Mouse (Mus musculus) kidney, postnatal 0 days (tissue): ENCODE results near the gene Tbrg4. TPM values are rescaled to one million over a fixed set of nuclear protein-coding genes. Genes with fewer than 3 reads are reported as not detected.
A peak's percentile ranks its signal among the peaks of the same experiment; 100 is the strongest.

Experiments
- ATAC-seq: fragments of 200-750 bp; cut with Nextera tagmentation; replicated peaks from 2 replicates; pipeline ENCODE4 v1.8.0; 2017; ENCODE audit warnings: low read depth, moderate number of reproducible peaks, moderate TSS enrichment, moderate library complexity; ENCODE audit not compliant: low FRiP score
- DNase-seq: peaks from one replicate; pipeline ENCODE4 v3.0.0-alpha.2; 2016; ENCODE audit warnings: low spot score
- H3K27ac ChIP-seq: fragments of 300-500 bp; sonication (generic); 2 replicates; pipeline ENCODE4 v1.5.1; 2014; ENCODE audit warnings: mild to moderate bottlenecking
- H3K27me3 ChIP-seq: fragments of 300-500 bp; sonication (generic); 2 replicates; pipeline ENCODE4 v1.6.1; 2014; ENCODE audit warnings: low read length, mixed read lengths; ENCODE audit not compliant: insufficient read depth
- H3K36me3 ChIP-seq: fragments of 300-500 bp; sonication (generic); 2 replicates; pipeline ENCODE4 v1.6.1; 2014; ENCODE audit warnings: low read length, mixed read lengths; ENCODE audit not compliant: insufficient read depth
- H3K4me1 ChIP-seq: fragments of 300-500 bp; sonication (generic); replicated peaks from 2 replicates; pipeline ENCODE4 v1.6.1; 2014; ENCODE audit warnings: antibody characterized with exemption, low read length, mixed read lengths; ENCODE audit not compliant: insufficient read depth
- H3K4me2 ChIP-seq: fragments of 300-500 bp; sonication (generic); 2 replicates; pipeline ENCODE4 v1.6.1; 2014; ENCODE audit warnings: mild to moderate bottlenecking, low read length, moderate library complexity, mixed read lengths
- H3K4me3 ChIP-seq: fragments of 300-500 bp; sonication (generic); replicated peaks from 2 replicates; pipeline ENCODE4 v1.5.1; 2014; ENCODE audit warnings: low read depth, low read length
- H3K9ac ChIP-seq: fragments of 300-500 bp; sonication (generic); 2 replicates; pipeline ENCODE4 v1.6.1; 2014; ENCODE audit warnings: low read depth, low read length
- H3K9me3 ChIP-seq: fragments of 300-500 bp; sonication (generic); replicated peaks from 2 replicates; pipeline ENCODE4 v1.6.1; 2016; ENCODE audit warnings: low read length, inconsistent platforms, mixed read lengths
- CTCF ChIP-seq: IDR thresholded peaks from 2 replicates; pipeline ENCODE4 v1.5.1; 2016; ENCODE audit warnings: antibody characterized with exemption, low read depth, mild to moderate bottlenecking, moderate library complexity
- WGBS: fragments of 180-500 bp; shearing (Covaris S2); extraction: QIAGEN DNeasy Blood & Tissue Kit; methylation state at CpG from one replicate; pipeline ENCODE4 v1.1.7; 2014; 5-methylcytosine and 5-hydroxymethylcytosine counted together
- polyA plus RNA-seq: library from polyadenylated mRNA; unstranded; fragments of >200 nt; fragmentation: Nextera tagmentation; extraction: Ambion mirVana; gene quantifications from 2 replicates; pipeline ENCODE4 v1.2.1, GENCODE M21; 2015

Tbrg4 gene
- polyA plus RNA-seq, 1 experiment from 2014 or later: 32.2 TPM

DNA sequence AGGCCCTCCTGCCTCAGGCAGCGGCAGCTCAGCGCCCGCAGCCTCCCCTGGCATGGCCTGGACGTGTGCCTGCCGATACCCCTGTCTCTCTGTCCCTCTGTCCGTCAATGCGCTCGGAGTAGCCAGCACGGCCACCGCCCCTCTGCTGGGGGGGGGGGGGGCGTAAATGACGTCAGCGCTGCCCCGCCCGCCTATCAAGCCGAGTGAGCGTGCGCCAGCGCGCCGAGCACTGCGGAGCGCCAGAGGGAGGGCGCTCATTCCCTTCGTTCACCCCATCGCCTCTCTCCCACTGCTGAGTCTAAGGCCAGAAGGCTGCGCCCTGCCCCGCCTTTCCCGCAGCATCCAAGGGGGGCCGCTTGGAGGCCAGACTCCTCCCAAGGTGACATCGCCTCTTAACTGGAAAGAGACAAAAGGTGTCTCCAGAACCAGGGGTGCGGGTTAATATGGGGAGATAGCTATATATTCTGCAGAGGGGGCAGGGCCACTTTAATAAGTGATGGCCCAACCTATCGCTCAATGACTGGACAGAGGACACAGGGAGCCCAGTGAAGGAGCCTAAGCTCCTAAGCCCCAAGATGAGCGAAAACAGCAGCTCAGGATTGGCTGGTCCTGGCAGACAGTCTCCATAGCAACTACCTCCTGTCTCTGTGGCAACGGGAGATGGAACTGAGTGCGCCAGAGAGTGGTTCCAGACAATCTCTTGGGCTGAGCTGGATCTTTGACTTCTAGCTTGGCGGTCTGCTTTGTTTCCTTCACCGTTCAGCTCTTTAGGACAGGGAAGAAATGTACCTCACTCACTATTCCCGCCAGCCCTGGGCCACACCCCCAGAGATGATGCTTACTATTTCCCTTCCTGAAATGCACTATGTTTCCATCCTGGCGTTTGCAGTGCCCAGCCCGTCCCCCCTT is 20.1 kb downstream of the Tbrg4 start, which contains the start of gene Nacad:
Nacad (minus strand) TSS at position 563 of the 909 bp plus-strand sequence.
- WGBS: 5% methylated on average over 36 of the region's 41 CpGs
- TF ChIP-seq CTCF: no peak
- peaks cover 15% of the 10 kb centered on the region for H3K4me1 ChIP-seq
- H3K9ac ChIP-seq: peak within 1 kb of the TSS; percentile 44; the same call in 1 of the 2 replicates
- no peaks in the 10 kb centered on the region for H3K9me3 ChIP-seq
- peak within 1 kb of the TSS; percentile 34 for H3K4me3 ChIP-seq
- DNase-seq: peak; percentile 47
- peak; percentile 30; the same call in 1 of the 2 replicates for ATAC-seq
- peaks cover 15% of the 10 kb centered on the region for H3K27me3 ChIP-seq
- H3K27ac ChIP-seq: no peak within 1 kb of the TSS
- H3K4me2 ChIP-seq: peak within 1 kb of the TSS; percentile 66
- H3K36me3 ChIP-seq: no peaks in the 10 kb centered on the region

GRCm38 (mm10) chr11:6605021-6605481 is 20.8 kb downstream of the Tbrg4 start:
- H3K4me2 ChIP-seq: peak overlapping the region; percentile 66
- WGBS: 18% methylated on average over 13 of the region's 13 CpGs
- no peaks in the 10 kb centered on the region for H3K9me3 ChIP-seq
- peak; percentile 32 for DNase-seq
- H3K27me3 ChIP-seq: peaks cover 15% of the 10 kb centered on the region
- peak; percentile 46; the same call in 1 of the 2 replicates for TF ChIP-seq CTCF
- peak overlapping the region; percentile 44; the same call in 1 of the 2 replicates for H3K9ac ChIP-seq
- no peak for ATAC-seq
- no peaks in the 10 kb centered on the region for H3K36me3 ChIP-seq
- H3K4me3 ChIP-seq: peak overlapping the region; percentile 34
- H3K4me1 ChIP-seq: peaks cover 15% of the 10 kb centered on the region
- no peak overlapping the region for H3K27ac ChIP-seq

GRCm38 (mm10) chr11:6604604-6604936 is 21.3 kb downstream of the Tbrg4 start:
- Histone ChIP-seq H3K4me3 (no peak overlapping the region), H3K27me3 (peaks cover 15% of the 10 kb centered on the region), H3K4me2 (no peak overlapping the region), H3K27ac (no peak overlapping the region), H3K9ac (no peak overlapping the region), H3K36me3 (no peaks in the 10 kb centered on the region), H3K4me1 (peaks cover 15% of the 10 kb centered on the region), H3K9me3 (no peaks in the 10 kb centered on the region)
- TF ChIP-seq CTCF: no peak
- DNase-seq: no peak
- ATAC-seq: no peak

- no peak overlapping the region for H3K4me2 ChIP-seq
- H3K4me3 ChIP-seq: no peak overlapping the region
- no peak for TF ChIP-seq CTCF
- WGBS: 9% methylated on average over 12 of the region's 12 CpGs
- H3K9ac ChIP-seq: no peak overlapping the region
- no peak overlapping the region for H3K27ac ChIP-seq
- H3K9me3 ChIP-seq: no peaks in the 10 kb centered on the region
- ATAC-seq (peak; percentile 27; the same call in 1 of the 2 replicates), DNase-seq (peak; percentile 61)
- H3K36me3 ChIP-seq: no peaks in the 10 kb centered on the region
- H3K4me1 ChIP-seq: peaks cover 15% of the 10 kb centered on the region
- H3K27me3 ChIP-seq: peaks cover 15% of the 10 kb centered on the region
Observed at GRCm38 (mm10) chr11:6603887-6604603, 21.8 kb downstream of the Tbrg4 start.

DNA sequence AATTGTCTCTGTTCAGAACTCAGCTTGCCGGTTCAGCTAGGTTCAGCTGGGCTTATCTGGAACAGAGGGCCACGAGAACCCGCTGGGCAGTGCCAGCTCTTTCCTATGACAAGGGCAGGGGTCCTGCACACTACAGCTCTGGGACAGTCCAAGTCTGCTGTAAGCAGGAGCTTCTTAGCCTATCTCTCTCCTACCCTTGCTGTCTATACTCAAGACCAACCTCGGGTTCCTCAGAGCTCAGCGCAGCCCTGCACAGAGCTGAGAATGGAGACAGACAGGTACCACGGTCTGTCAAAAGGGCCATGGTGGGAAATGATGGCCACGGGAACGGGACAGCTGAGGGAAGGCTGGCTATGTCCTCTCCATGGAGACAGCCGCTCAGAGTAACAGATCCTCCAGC is 22.6 kb downstream of the Tbrg4 start:
- WGBS: 78% methylated on average over 9 of the region's 9 CpGs
- no peak for ATAC-seq
- H3K27me3 ChIP-seq: peaks cover 15% of the 10 kb centered on the region
- DNase-seq: no peak
- no peak overlapping the region for H3K27ac ChIP-seq
- no peak overlapping the region for H3K9ac ChIP-seq
- no peak for TF ChIP-seq CTCF
- H3K4me2 ChIP-seq: no peak overlapping the region
- H3K9me3 ChIP-seq: no peaks in the 10 kb centered on the region
- H3K4me1 ChIP-seq: peaks cover 15% of the 10 kb centered on the region
- H3K4me3 ChIP-seq: no peak overlapping the region
- no peaks in the 10 kb centered on the region for H3K36me3 ChIP-seq

GRCm38 (mm10) chr11:6602662-6603061 is 23.2 kb downstream of the Tbrg4 start:
- WGBS: 62% methylated on average over 9 of the region's 9 CpGs
- H3K4me2 ChIP-seq: no peak overlapping the region
- peaks cover 15% of the 10 kb centered on the region for H3K4me1 ChIP-seq
- no peak overlapping the region for H3K9ac ChIP-seq
- no peak for TF ChIP-seq CTCF
- DNase-seq (no peak), ATAC-seq (no peak)
- H3K36me3 ChIP-seq: 0 out of 2 replicates have a peak, but pooled peaks cover 1% of the 10 kb centered on the region
- no peak overlapping the region for H3K4me3 ChIP-seq
- no peak overlapping the region for H3K27ac ChIP-seq
- H3K27me3 ChIP-seq: peaks cover 15% of the 10 kb centered on the region
- H3K9me3 ChIP-seq: no peaks in the 10 kb centered on the region
